Mouse (Mus musculus) lung, postnatal 14 days (tissue): Measurements from ENCODE around the gene Ugcg.
"Not testable (repeated sequence)": the region's sequence is repeated elsewhere in the genome, so short reads cannot be mapped to it uniquely, and the experiment has no call there.

ENCODE experiments used
- DNase-seq: peaks from one replicate; pipeline ENCODE4 v3.0.0; 2021

Gene Ugcg

GRCm38 (mm10) chr4:59260871-59261515 lies 71.9 kb downstream of the Ugcg start:
- no peak for DNase-seq

- not testable (repeated sequence) for DNase-seq
Observed at GRCm38 (mm10) chr4:59261582-59261981, 72.5 kb downstream of the Ugcg start.

- DNase-seq, result no peak
Observed at GRCm38 (mm10) chr4:59262156-59262555, 73.1 kb downstream of the Ugcg start.

- no peak for DNase-seq
Observed at GRCm38 (mm10) chr4:59263418-59263817, 74.4 kb downstream of the Ugcg start.

- no peak for DNase-seq
Observed at GRCm38 (mm10) chr4:59264611-59265095, 75.6 kb downstream of the Ugcg start.

- no peak for DNase-seq
Observed at GRCm38 (mm10) chr4:59265182-59265581, 76.1 kb downstream of the Ugcg start.

- no peak for DNase-seq
Observed at GRCm38 (mm10) chr4:59265631-59266030, 76.6 kb downstream of the Ugcg start.
